Mouse (Mus musculus) lung, postnatal 36 days (tissue): ENCODE measurements at regions not wholly inside any gene's neighbourhood (a gene's known extent, or its start where the extent isn't known, plus 50 kb on each side); places are given as distances from the start of the nearest gene placed in this dataset.

ENCODE experiments used
- DNase-seq: peaks from one replicate; pipeline ENCODE4 v3.0.0; 2022; ENCODE audit warnings: mixed read lengths

GRCm38 (mm10) chr5:147794711-147795532, 65.3 kb upstream of the Pomp start:
- DNase-seq: peak; percentile 54

GRCm38 (mm10) chr5:147793059-147793458, 67.2 kb upstream of the Pomp start:
- no peak for DNase-seq

- no peak for DNase-seq
These were observed 66.8 kb upstream of the Flt1 start for GRCm38 (mm10) chr5:147792638-147793037.

GRCm38 (mm10) chr5:147791121-147791520, 65.3 kb upstream of the Flt1 start:
- DNase-seq: no peak

- no peak for DNase-seq
These were observed 62.7 kb upstream of the Flt1 start for GRCm38 (mm10) chr5:147788496-147788895.

GRCm38 (mm10) chr5:147786857-147787256, 61.0 kb upstream of the Flt1 start:
- peak; percentile 13 for DNase-seq

- no peak for DNase-seq
These were observed 58.3 kb upstream of the Flt1 start for GRCm38 (mm10) chr5:147784159-147784558.

- no peak for DNase-seq
These were observed 57.7 kb upstream of the Flt1 start for GRCm38 (mm10) chr5:147783476-147783875.

- DNase-seq: no peak
These were observed 57.0 kb upstream of the Flt1 start for GRCm38 (mm10) chr5:147782761-147783160.

GRCm38 (mm10) chr5:147782241-147782681, 56.5 kb upstream of the Flt1 start:
- no peak for DNase-seq

- no peak for DNase-seq
These were observed 55.4 kb upstream of the Flt1 start for GRCm38 (mm10) chr5:147781215-147781614.

GRCm38 (mm10) chr5:147778557-147778956, 52.7 kb upstream of the Flt1 start:
- DNase-seq: no peak
